Mouse (Mus musculus): ENCODE results near the gene Iffo2. TPM values are rescaled to one million over a fixed set of nuclear protein-coding genes. Genes with fewer than 3 reads are reported as not detected.

Gene Iffo2
- polyA plus RNA-seq, 1 experiment from 2014 or later = 4.6 TPM

- Histone ChIP-seq H3K4me3 (replicated peaks) (no peak overlapping the region), H3K9me3 (no peaks in the 10 kb centered on the region), H3K36me3 (peaks cover 11% of the 10 kb centered on the region; the same call in 1 of the 2 replicates), H3K4me2 (replicated peaks) (no peak overlapping the region), H3K27me3 (peaks cover 6% of the 10 kb centered on the region), H3K27ac (peak overlapping the region; percentile 19; the same call in 1 of the 2 replicates), H3K9ac (replicated peaks) (no peak overlapping the region), H3K4me1 (replicated peaks) (peaks cover 23% of the 10 kb centered on the region)
- WGBS = 31% methylated on average over 7 of the region's 7 CpGs
- no peak for ATAC-seq
These were observed 106.0 kb downstream of the Iffo2 start for GRCm38 (mm10) chr4:139636373-139636772.

GRCm38 (mm10) chr4:139637847-139638246, 107.5 kb downstream of the Iffo2 start:
- peaks cover 17% of the 10 kb centered on the region for H3K27me3 ChIP-seq
- H3K9ac ChIP-seq (replicated peaks) = 0 out of 2 replicates have a peak overlapping the region, but pooled peaks have one; percentile 1
- H3K27ac ChIP-seq = no peak overlapping the region
- peaks cover 11% of the 10 kb centered on the region; the same call in 1 of the 2 replicates for H3K36me3 ChIP-seq
- no peak overlapping the region for H3K4me2 ChIP-seq (replicated peaks)
- H3K9me3 ChIP-seq = no peaks in the 10 kb centered on the region
- H3K4me1 ChIP-seq (replicated peaks) = peaks cover 34% of the 10 kb centered on the region
- no peak for ATAC-seq
- no peak overlapping the region for H3K4me3 ChIP-seq (replicated peaks)
- 86% methylated on average over 9 of the region's 9 CpGs for WGBS

- Histone ChIP-seq H3K4me2 (replicated peaks) (no peak overlapping the region), H3K4me1 (replicated peaks) (peaks cover 36% of the 10 kb centered on the region), H3K4me3 (replicated peaks) (no peak overlapping the region), H3K27ac (no peak overlapping the region), H3K27me3 (peaks cover 22% of the 10 kb centered on the region), H3K9me3 (no peaks in the 10 kb centered on the region), H3K9ac (replicated peaks) (0 out of 2 replicates have a peak overlapping the region, but pooled peaks have one; percentile 1), H3K36me3 (peaks cover 11% of the 10 kb centered on the region; the same call in 1 of the 2 replicates)
- ATAC-seq = no peak
- 94% methylated on average over 16 of the region's 16 CpGs for WGBS
These were observed 108.0 kb downstream of the Iffo2 start for GRCm38 (mm10) chr4:139638356-139638755.

GRCm38 (mm10) chr4:139639801-139640200, 109.5 kb downstream of the Iffo2 start:
- peaks cover 40% of the 10 kb centered on the region for H3K4me1 ChIP-seq (replicated peaks)
- no peak overlapping the region for H3K4me3 ChIP-seq (replicated peaks)
- 24% methylated on average over 12 of the region's 12 CpGs for WGBS
- ATAC-seq = no peak
- peak overlapping the region; percentile 39 for H3K9ac ChIP-seq (replicated peaks)
- no peak overlapping the region for H3K4me2 ChIP-seq (replicated peaks)
- H3K9me3 ChIP-seq = no peaks in the 10 kb centered on the region
- peaks cover 11% of the 10 kb centered on the region; the same call in 1 of the 2 replicates for H3K36me3 ChIP-seq
- peak overlapping the region; percentile 47 for H3K27ac ChIP-seq
- peaks cover 26% of the 10 kb centered on the region for H3K27me3 ChIP-seq

- WGBS = 75% methylated on average over 12 of the region's 12 CpGs
- H3K4me2 ChIP-seq (replicated peaks) = no peak overlapping the region
- no peak overlapping the region for H3K9ac ChIP-seq (replicated peaks)
- H3K4me3 ChIP-seq (replicated peaks) = no peak overlapping the region
- no peak for ATAC-seq
- H3K27me3 ChIP-seq = peaks cover 26% of the 10 kb centered on the region
- peaks cover 17% of the 10 kb centered on the region; the same call in 1 of the 2 replicates for H3K36me3 ChIP-seq
- peaks cover 40% of the 10 kb centered on the region for H3K4me1 ChIP-seq (replicated peaks)
- no peaks in the 10 kb centered on the region for H3K9me3 ChIP-seq
- peak overlapping the region; percentile 47; the same call in 1 of the 2 replicates for H3K27ac ChIP-seq
These were observed 110.0 kb downstream of the Iffo2 start for GRCm38 (mm10) chr4:139640333-139640732.

- Histone ChIP-seq H3K36me3 (peaks cover 21% of the 10 kb centered on the region; the same call in 1 of the 2 replicates), H3K4me1 (replicated peaks) (peaks cover 40% of the 10 kb centered on the region), H3K9ac (replicated peaks) (no peak overlapping the region), H3K27me3 (peaks cover 26% of the 10 kb centered on the region), H3K27ac (no peak overlapping the region), H3K9me3 (no peaks in the 10 kb centered on the region), H3K4me2 (replicated peaks) (no peak overlapping the region), H3K4me3 (replicated peaks) (no peak overlapping the region)
- no peak for ATAC-seq
- 51% methylated on average over 6 of the region's 6 CpGs for WGBS
These were observed 110.4 kb downstream of the Iffo2 start for GRCm38 (mm10) chr4:139640775-139641174.

GRCm38 (mm10) chr4:139641829-139642425, 111.6 kb downstream of the Iffo2 start:
- ATAC-seq = peak; percentile 54
- 2% methylated on average over 30 of the region's 30 CpGs for WGBS
- Histone ChIP-seq H3K36me3 (peaks cover 20% of the 10 kb centered on the region; the same call in 1 of the 2 replicates), H3K4me3 (replicated peaks) (peak overlapping the region; percentile 17; the same call in 1 of the 2 replicates), H3K27me3 (peaks cover 26% of the 10 kb centered on the region), H3K4me1 (replicated peaks) (peaks cover 40% of the 10 kb centered on the region), H3K9me3 (no peaks in the 10 kb centered on the region), H3K9ac (replicated peaks) (peak overlapping the region; percentile 47), H3K4me2 (replicated peaks) (peak overlapping the region; percentile 54), H3K27ac (no peak overlapping the region)

GRCm38 (mm10) chr4:139643972-139644371, 113.6 kb downstream of the Iffo2 start:
- Histone ChIP-seq H3K9ac (replicated peaks) (0 out of 2 replicates have a peak overlapping the region, but pooled peaks have one; percentile 32), H3K27ac (no peak overlapping the region), H3K4me2 (replicated peaks) (no peak overlapping the region), H3K27me3 (peaks cover 26% of the 10 kb centered on the region), H3K36me3 (peaks cover 21% of the 10 kb centered on the region), H3K4me3 (replicated peaks) (no peak overlapping the region), H3K4me1 (replicated peaks) (peaks cover 40% of the 10 kb centered on the region), H3K9me3 (no peaks in the 10 kb centered on the region)
- 14% methylated on average over 9 of the region's 9 CpGs for WGBS
- ATAC-seq = peak; percentile 38

GRCm38 (mm10) chr4:139646916-139647315, 116.6 kb downstream of the Iffo2 start:
- WGBS = 85% methylated on average over 7 of the region's 7 CpGs
- no peak overlapping the region for H3K4me2 ChIP-seq (replicated peaks)
- peaks cover 21% of the 10 kb centered on the region for H3K36me3 ChIP-seq
- H3K9ac ChIP-seq (replicated peaks) = no peak overlapping the region
- no peak overlapping the region for H3K27ac ChIP-seq
- peaks cover 15% of the 10 kb centered on the region for H3K4me1 ChIP-seq (replicated peaks)
- no peak overlapping the region for H3K4me3 ChIP-seq (replicated peaks)
- no peak for ATAC-seq
- peaks cover 17% of the 10 kb centered on the region for H3K27me3 ChIP-seq
- no peaks in the 10 kb centered on the region for H3K9me3 ChIP-seq

- WGBS = 83% methylated on average over 15 of the region's 15 CpGs
- Histone ChIP-seq H3K4me1 (replicated peaks) (no peaks in the 10 kb centered on the region), H3K27me3 (no peaks in the 10 kb centered on the region), H3K4me2 (replicated peaks) (no peak overlapping the region), H3K9ac (replicated peaks) (no peak overlapping the region), H3K27ac (no peak overlapping the region), H3K4me3 (replicated peaks) (no peak overlapping the region), H3K36me3 (peaks cover 16% of the 10 kb centered on the region), H3K9me3 (no peaks in the 10 kb centered on the region)
- no peak for ATAC-seq
These were observed 119.9 kb downstream of the Iffo2 start for GRCm38 (mm10) chr4:139650086-139650743.

- Histone ChIP-seq H3K9ac (replicated peaks) (no peak overlapping the region), H3K4me1 (replicated peaks) (no peaks in the 10 kb centered on the region), H3K4me2 (replicated peaks) (no peak overlapping the region), H3K27me3 (no peaks in the 10 kb centered on the region), H3K36me3 (peaks cover 11% of the 10 kb centered on the region), H3K4me3 (replicated peaks) (no peak overlapping the region), H3K27ac (no peak overlapping the region), H3K9me3 (no peaks in the 10 kb centered on the region)
- no peak for ATAC-seq
- 68% methylated on average over 11 of the region's 11 CpGs for WGBS
These were observed 120.6 kb downstream of the Iffo2 start for GRCm38 (mm10) chr4:139650907-139651306.

GRCm38 (mm10) chr4:139653238-139653637, 122.9 kb downstream of the Iffo2 start, which contains the start of gene Tas1r2:
TSS of gene Tas1r2 (plus strand) at chr4:139653538.
- H3K27me3 ChIP-seq = no peaks in the 10 kb centered on the region
- H3K4me3 ChIP-seq (replicated peaks) = no peak within 1 kb of the TSS
- ATAC-seq = no peak
- WGBS = 89% methylated on average over 8 of the region's 8 CpGs
- no peak within 1 kb of the TSS for H3K4me2 ChIP-seq (replicated peaks)
- H3K9me3 ChIP-seq = peaks cover 2% of the 10 kb centered on the region; the same call in 1 of the 2 replicates
- H3K9ac ChIP-seq (replicated peaks) = 0 out of 2 replicates have a peak within 1 kb of the TSS, but pooled peaks have one; percentile 2
- H3K36me3 ChIP-seq = peaks cover 6% of the 10 kb centered on the region
- H3K27ac ChIP-seq = no peak within 1 kb of the TSS
- H3K4me1 ChIP-seq (replicated peaks) = no peaks in the 10 kb centered on the region
